Mouse (Mus musculus): ENCODE results near the gene Psmd4. TPM values are rescaled to one million over a fixed set of nuclear protein-coding genes. Genes with fewer than 3 reads are reported as not detected.

Psmd4 gene
- total RNA-seq (2012; rRNA removed) = 258 and 276 TPM in 2 replicates
- 284 and 305 TPM in 2 replicates for total RNA-seq (2014; rRNA removed)
- polyA plus RNA-seq (2012; ENCODE audit: insufficient read length, low read depth) = 332 and 360 TPM in 2 replicates

DNA sequence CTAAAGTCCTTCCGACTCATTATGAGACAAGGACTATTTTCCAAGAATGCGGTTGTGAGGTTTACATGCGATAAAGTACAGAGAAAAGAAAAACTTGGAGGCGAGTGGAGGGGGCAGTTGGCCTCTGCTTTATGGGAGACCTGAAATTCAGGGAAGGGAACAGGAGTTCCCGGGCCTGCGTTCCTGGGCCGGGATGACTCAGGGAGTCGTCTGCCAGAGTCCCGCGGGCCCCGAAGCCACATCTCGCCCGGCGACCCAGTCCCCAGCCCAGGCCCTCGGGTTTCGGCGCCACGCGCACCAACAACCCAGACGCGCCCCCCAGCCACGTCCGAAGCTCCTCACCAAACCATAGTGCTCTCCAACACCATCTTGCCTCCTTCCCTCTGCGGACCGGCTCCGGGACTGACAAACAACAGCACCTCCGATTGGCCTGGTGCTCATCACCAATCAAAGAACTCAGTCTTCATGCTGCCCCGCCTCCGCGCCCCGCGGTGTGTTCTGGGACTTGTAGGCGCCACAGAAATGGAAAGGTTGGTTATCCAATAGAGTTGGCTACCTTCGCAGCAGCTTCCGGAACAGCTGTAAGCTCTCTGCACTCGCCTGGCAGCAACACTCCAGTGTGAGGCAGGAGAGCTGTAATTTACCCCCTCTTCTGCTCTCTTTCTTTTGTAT, at the start of gene Psmd4:
Gene Psmd4 (minus strand): TSS at position 449 of the 672 bp plus-strand sequence.
- dilution Hi-C loops (cut with MboI; ENCODE audit: extremely low pct_ligation_motif_present, extremely low pct_unique_long_range_greater_than_20kb, low sequenced_read_pairs) (no loop called here), in situ Hi-C loops (cut with MboI; ENCODE audit: low pct_ligation_motif_present, low pct_unique_long_range_greater_than_20kb, low sequenced_read_pairs) (no loop called here)
- peak within 1 kb of the TSS; percentile 78 for H3K4me2 ChIP-seq (ENCODE audit: insufficient read depth, low read depth, poor library complexity, severe bottlenecking)
- H3K27me3 ChIP-seq (replicated peaks) = no peaks in the 10 kb centered on the region
- peaks cover 2 to 17% of the 10 kb centered on the region in 2 experiments; a peak in 3 of 4 replicates for H3K4me1 ChIP-seq (ENCODE audit: control insufficient read depth in 1 of 2, insufficient read depth in 2 of 2)
- peak within 1 kb of the TSS; percentile 94 for H3K9ac ChIP-seq (ENCODE audit: insufficient read depth, low read depth)
- peak; percentile 98 for DNase-seq (ENCODE audit: extremely low read depth)
- peaks cover 46% of the 10 kb centered on the region for H3K79me2 ChIP-seq (replicated peaks; ENCODE audit: control insufficient read depth, extremely low read depth, insufficient read depth, poor library complexity, severe bottlenecking)
- H3K4me3 ChIP-seq (replicated peaks in 1 of 3; ENCODE audit: low read depth in 2 of 3, low read length in 2 of 3, poor library complexity in 1 of 3) = peak within 1 kb of the TSS; percentile 77 to 83 (median 77)
- peak within 1 kb of the TSS; percentile 40 for H3K27ac ChIP-seq (ENCODE audit: insufficient read depth, low read depth)
- no peaks in the 10 kb centered on the region for H3K9me3 ChIP-seq (replicated peaks; ENCODE audit: low read length)
- H3K36me3 ChIP-seq (replicated peaks in 1 of 2; ENCODE audit: control insufficient read depth in 1 of 2, insufficient read depth in 1 of 2, low read length in 1 of 2) = peaks cover 9 to 29% of the 10 kb centered on the region in 2 experiments
- no peak for TF ChIP-seq USF2 (conservative IDR thresholded peaks at IDR 0.05; ENCODE audit: low read depth, low read length)
- TF ChIP-seq ZMIZ1 (IDR thresholded peaks at IDR 0.05; ENCODE audit: low read depth, low read length) = peak; percentile 78
- peak; percentile 62 for TF ChIP-seq NRF1 (IDR thresholded peaks at IDR 0.05; ENCODE audit: low read depth, low read length)
- peak; percentile 96 for TF ChIP-seq POLR2A (IDR thresholded peaks at IDR 0.05; ENCODE audit: low read depth, low read length)
- TF ChIP-seq ZNF384 (IDR thresholded peaks at IDR 0.05; ENCODE audit: low read depth, low read length) = no peak
- TF ChIP-seq MAX (IDR thresholded peaks at IDR 0.05; ENCODE audit: low read length) = no peak; the same call in 1 of the 2 replicates
- TF ChIP-seq ETS1 (conservative IDR thresholded peaks at IDR 0.05; ENCODE audit: low read depth, low read length) = no peak
- TF ChIP-seq POLR2AphosphoS2 (IDR thresholded peaks at IDR 0.05; ENCODE audit: low read depth, low read length) = 0 out of 2 replicates have a peak, but pooled peaks have one; percentile 68
- TF ChIP-seq JUND (conservative IDR thresholded peaks at IDR 0.05; ENCODE audit: low read depth, low read length) = no peak
- TF ChIP-seq SIN3A (IDR thresholded peaks at IDR 0.05; ENCODE audit: low read length) = peak; percentile 82
- TF ChIP-seq GABPA (IDR thresholded peaks at IDR 0.05; ENCODE audit: insufficient replicate concordance, low read depth, low read length) = peak; percentile 74; the same call in 1 of the 2 replicates
- TF ChIP-seq IRF4 (IDR thresholded peaks at IDR 0.05; ENCODE audit: low read depth, low read length) = peak; percentile 61
- TF ChIP-seq CHD2 (IDR thresholded peaks at IDR 0.05; ENCODE audit: low read length) = peak; percentile 96
- no peak for TF ChIP-seq UBTF (IDR thresholded peaks at IDR 0.05; ENCODE audit: low read depth, low read length)
- peak; percentile 46; the same call in 1 of the 2 replicates for TF ChIP-seq TBP (conservative IDR thresholded peaks at IDR 0.05; ENCODE audit: low read depth, low read length)
- peak; percentile 40; the same call in 1 of the 2 replicates for TF ChIP-seq MEF2A (IDR thresholded peaks at IDR 0.05; ENCODE audit: borderline replicate concordance, low read depth, low read length)
- peak; percentile 93 for TF ChIP-seq ELF1 (IDR thresholded peaks at IDR 0.05; ENCODE audit: low read depth, low read length)
- TF ChIP-seq MXI1 (IDR thresholded peaks at IDR 0.05; ENCODE audit: low read depth, low read length) = peak; percentile 77; the same call in 1 of the 2 replicates
- TF ChIP-seq NELFE (IDR thresholded peaks at IDR 0.05; ENCODE audit: low read depth, low read length) = peak; percentile 78
- TF ChIP-seq HCFC1 (IDR thresholded peaks at IDR 0.05; ENCODE audit: low read depth, low read length) = peak; percentile 97
- TF ChIP-seq TCF12 (IDR thresholded peaks at IDR 0.05; ENCODE audit: low read depth, low read length) = peak; percentile 89
- no peak for TF ChIP-seq BHLHE40 (IDR thresholded peaks at IDR 0.05; ENCODE audit: low read depth, low read length)
- peak; percentile 96; the same call in 1 of the 2 replicates for TF ChIP-seq KAT2A (IDR thresholded peaks at IDR 0.05; ENCODE audit: insufficient replicate concordance, low read length)
